Comparison of ENCODE assay signal across 15 mouse cellular contexts in the genomic region with DNA sequence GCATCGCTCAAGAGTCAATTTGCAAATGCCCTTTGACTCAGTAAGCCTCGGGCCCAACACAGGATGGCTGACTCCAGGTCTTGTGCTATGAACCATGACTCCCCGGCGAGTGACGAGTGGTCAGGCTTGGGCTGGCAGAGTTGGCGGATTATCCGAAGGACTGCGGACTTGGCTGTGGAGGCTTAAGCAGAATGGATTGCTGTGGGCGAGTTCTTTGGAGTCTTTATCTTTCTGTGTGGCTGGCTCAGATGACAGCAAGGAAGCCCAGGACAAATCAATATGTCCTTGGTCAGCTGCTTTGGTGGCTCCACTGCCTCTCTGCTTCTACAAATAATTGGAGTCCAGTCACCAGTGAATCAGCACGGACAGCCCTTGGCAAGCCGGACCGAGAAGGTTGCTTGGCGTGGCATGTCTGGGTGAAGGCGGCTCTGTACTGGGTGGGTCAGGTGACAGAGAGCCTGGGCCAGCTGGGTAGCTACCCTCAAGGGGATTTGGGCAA. TPM values are rescaled to one million over a fixed set of nuclear protein-coding genes. Genes with fewer than 3 reads are reported as not detected.
DNase-seq lines count a peak whose midpoint lies in the region; ATAC-seq and TF ChIP-seq lines count a peak whose summit lies in the region.
"Had no signal": no experiment of that assay in that cellular context is flagged by ENCODE, and none has a peak within 500 bp of the region (broad histone marks: within the 10 kb centered on the region; RNA-seq: fewer than 3 reads in every experiment).

No protein-coding gene starts in this region.

- no peak for DNase-seq in midbrain, embryonic 10.5 days (ENCODE audit: low spot score)
- peak; percentile 85 for DNase-seq in adrenal gland, adult 8-10 months
- DNase-seq in kidney, adult 2 months, result peak; percentile 95
- DNase-seq in lung, postnatal 10 days, result no peak
- DNase-seq: cerebellum, postnatal 10 days; gastrocnemius, postnatal 36 days; layer of hippocampus, adult 9-11 months; lung, adult 2 months had no signal

- ATAC-seq in midbrain, embryonic 13.5 days, result no peak
- no peak for ATAC-seq in forebrain, embryonic 13.5 days
- ATAC-seq: hindbrain, postnatal 0 days had no signal

- WGBS in midbrain, embryonic 10.5 days, result 62% methylated on average over 14 of the region's 14 CpGs
- 53% methylated on average over 14 of the region's 14 CpGs for whole genome bisulfite sequencing in midbrain, embryonic 13.5 days
- 39% methylated on average over 14 of the region's 14 CpGs for WGBS in kidney, adult 2 months
- 77% methylated on average over 14 of the region's 14 CpGs for WGBS in small intestine, adult 2 months
- 69% methylated on average over 14 of the region's 14 CpGs for WGBS in forebrain, embryonic 13.5 days

- 0 out of 2 replicates have a peak overlapping the region, but pooled peaks have one; percentile 49 for H3K27ac ChIP-seq in midbrain, embryonic 10.5 days (replicated peaks)
- no peak overlapping the region for H3K27ac ChIP-seq in midbrain, embryonic 13.5 days
- H3K27ac ChIP-seq in kidney, adult 2 months (ENCODE audit: insufficient read depth, low read depth, low read length), result peak overlapping the region; percentile 70
- peak overlapping the region; percentile 40; the same call in 1 of the 2 replicates for H3K27ac ChIP-seq in small intestine, adult 2 months (ENCODE audit: insufficient read depth, low read depth, low read length)
- H3K27ac ChIP-seq in forebrain, embryonic 13.5 days, result no peak overlapping the region
- H3K27ac ChIP-seq: embryonic facial prominence, embryonic 12.5 days; hindbrain, postnatal 0 days had no signal

- H3K36me3 ChIP-seq in midbrain, embryonic 10.5 days, result no peaks in the 10 kb centered on the region
- no peaks in the 10 kb centered on the region for H3K36me3 ChIP-seq in midbrain, embryonic 13.5 days
- no peaks in the 10 kb centered on the region for H3K36me3 ChIP-seq in kidney, adult 2 months (ENCODE audit: control insufficient read depth, insufficient read depth, low read length)
- H3K36me3 ChIP-seq in small intestine, adult 2 months (ENCODE audit: control insufficient read depth, insufficient read depth, low read length), result no peaks in the 10 kb centered on the region
- no peaks in the 10 kb centered on the region for H3K36me3 ChIP-seq in forebrain, embryonic 13.5 days (ENCODE audit: poor library complexity, severe bottlenecking)
- H3K36me3 ChIP-seq: embryonic facial prominence, embryonic 12.5 days had no signal

- peak; percentile 46 for TF ChIP-seq POLR2A in kidney, adult 2 months (IDR thresholded peaks at IDR 0.05; ENCODE audit: low read depth, low read length)
- TF ChIP-seq POLR2A in small intestine, adult 2 months (IDR thresholded peaks at IDR 0.05; ENCODE audit: low read depth, low read length), result no peak

- H3K4me1 ChIP-seq in midbrain, embryonic 10.5 days, result peaks cover 9% of the 10 kb centered on the region
- H3K4me1 ChIP-seq in midbrain, embryonic 13.5 days (replicated peaks), result no peaks in the 10 kb centered on the region
- H3K4me1 ChIP-seq in kidney, adult 2 months (ENCODE audit: control insufficient read depth, insufficient read depth, low read length), result peaks cover 12% of the 10 kb centered on the region
- H3K4me1 ChIP-seq in small intestine, adult 2 months (ENCODE audit: control insufficient read depth, insufficient read depth, insufficient read length, low read length), result peaks cover 28% of the 10 kb centered on the region
- no peaks in the 10 kb centered on the region for H3K4me1 ChIP-seq in forebrain, embryonic 13.5 days
- H3K4me1 ChIP-seq: embryonic facial prominence, embryonic 12.5 days had no signal

- no peak for TF ChIP-seq CTCF in kidney, adult 2 months (conservative IDR thresholded peaks at IDR 0.05; ENCODE audit: insufficient read depth, insufficient read length, low read depth, low read length)
- TF ChIP-seq CTCF in small intestine, adult 2 months (IDR thresholded peaks at IDR 0.05; ENCODE audit: extremely low read depth, insufficient read length, insufficient replicate concordance, low read depth, low read length), result no peak

- no peaks in the 10 kb centered on the region for H3K9me3 ChIP-seq in midbrain, embryonic 10.5 days (replicated peaks)
- H3K9me3 ChIP-seq in midbrain, embryonic 13.5 days, result no peaks in the 10 kb centered on the region
- H3K9me3 ChIP-seq in forebrain, embryonic 13.5 days (replicated peaks), result no peaks in the 10 kb centered on the region
- H3K9me3 ChIP-seq: embryonic facial prominence, embryonic 12.5 days had no signal

- no peak overlapping the region for H3K9ac ChIP-seq in midbrain, embryonic 13.5 days (replicated peaks)
- no peak overlapping the region for H3K9ac ChIP-seq in forebrain, embryonic 13.5 days
- H3K9ac ChIP-seq: embryonic facial prominence, embryonic 12.5 days had no signal

- H3K27me3 ChIP-seq in midbrain, embryonic 10.5 days (ENCODE audit: low read depth, poor library complexity, severe bottlenecking), result no peaks in the 10 kb centered on the region
- no peaks in the 10 kb centered on the region for H3K27me3 ChIP-seq in midbrain, embryonic 13.5 days
- no peaks in the 10 kb centered on the region for H3K27me3 ChIP-seq in kidney, adult 2 months (replicated peaks; ENCODE audit: control insufficient read depth, insufficient read depth, low read length)
- H3K27me3 ChIP-seq in small intestine, adult 2 months (ENCODE audit: control insufficient read depth, insufficient read depth, low read length), result no peaks in the 10 kb centered on the region
- no peaks in the 10 kb centered on the region for H3K27me3 ChIP-seq in forebrain, embryonic 13.5 days
- H3K27me3 ChIP-seq: embryonic facial prominence, embryonic 12.5 days had no signal

- H3K4me2 ChIP-seq in midbrain, embryonic 13.5 days (replicated peaks), result no peak overlapping the region
- no peak overlapping the region for H3K4me2 ChIP-seq in forebrain, embryonic 13.5 days
- H3K4me2 ChIP-seq: embryonic facial prominence, embryonic 12.5 days had no signal

- H3K4me3 ChIP-seq in midbrain, embryonic 10.5 days, result no peak overlapping the region
- H3K4me3 ChIP-seq in midbrain, embryonic 13.5 days (replicated peaks), result no peak overlapping the region
- peak overlapping the region; percentile 30 for H3K4me3 ChIP-seq in kidney, adult 2 months (ENCODE audit: insufficient read depth, low read depth, low read length)
- no peak overlapping the region for H3K4me3 ChIP-seq in small intestine, adult 2 months (ENCODE audit: low read depth, low read length)
- no peak overlapping the region for H3K4me3 ChIP-seq in forebrain, embryonic 13.5 days
- H3K4me3 ChIP-seq: embryonic facial prominence, embryonic 12.5 days had no signal

RNA-seq across cellular contexts. Expression of a gene that starts 7.6 kb away (rescaled TPM):
- polyA plus RNA-seq in midbrain, embryonic 10.5 days (2016; fragmentation: Nextera tagmentation; extraction: Ambion mirVana), result 6.8 and 7.9 TPM in 2 replicates
- 5.6 and 7.3 TPM in 2 replicates for polyA plus RNA-seq in midbrain, embryonic 13.5 days (2015; fragmentation: Nextera tagmentation; extraction: Ambion mirVana)
- 10 to 100 TPM; 39.5 to 50.2 (median 47.2) TPM for total RNA-seq in adrenal gland, adult 8-10 months (2022)
- 39.0 and 40.2 TPM in 2 replicates for polyA plus RNA-seq in kidney, adult 2 months (2012; rRNA removed)
- polyA plus RNA-seq in small intestine, adult 2 months (2012; rRNA removed), result 55.2 and 96.2 TPM in 2 replicates
- polyA plus RNA-seq in forebrain, embryonic 13.5 days (2015; fragmentation: Nextera tagmentation; extraction: Ambion mirVana), result 4.5 and 5.2 TPM in 2 replicates

RNA-seq across cellular contexts. Expression of a gene that starts 43.1 kb away (rescaled TPM):
- polyA plus RNA-seq in midbrain, embryonic 10.5 days (2016; fragmentation: Nextera tagmentation; extraction: Ambion mirVana), result 113 and 116 TPM in 2 replicates
- polyA plus RNA-seq in midbrain, embryonic 13.5 days (2015; fragmentation: Nextera tagmentation; extraction: Ambion mirVana), result 133 and 147 TPM in 2 replicates
- total RNA-seq in adrenal gland, adult 8-10 months (2022), result 10 to 100 TPM; 57.1 to 68.1 (median 62.4) TPM
- polyA plus RNA-seq in kidney, adult 2 months (2012; rRNA removed), result 120 and 138 TPM in 2 replicates
- 49.3 and 87.5 TPM in 2 replicates for polyA plus RNA-seq in small intestine, adult 2 months (2012; rRNA removed)
- polyA plus RNA-seq in forebrain, embryonic 13.5 days (2015; fragmentation: Nextera tagmentation; extraction: Ambion mirVana), result 127 and 129 TPM in 2 replicates

RNA-seq across cellular contexts. Expression of a gene that starts 47.1 kb away (rescaled TPM):
- 1.9 and 2.8 TPM in 2 replicates for polyA plus RNA-seq in midbrain, embryonic 10.5 days (2016; fragmentation: Nextera tagmentation; extraction: Ambion mirVana)
- 4.8 TPM in 2 replicates for polyA plus RNA-seq in midbrain, embryonic 13.5 days (2015; fragmentation: Nextera tagmentation; extraction: Ambion mirVana)
- total RNA-seq in adrenal gland, adult 8-10 months (2022), result under 1 TPM in 1 of 4 experiments, not detected in 3; 0.46 TPM
- polyA plus RNA-seq in kidney, adult 2 months (2012; rRNA removed), result 0.14 TPM in 1 of 2 replicates, not detected in the other
- 0.15 and 0.25 TPM in 2 replicates for polyA plus RNA-seq in small intestine, adult 2 months (2012; rRNA removed)
- polyA plus RNA-seq in forebrain, embryonic 13.5 days (2015; fragmentation: Nextera tagmentation; extraction: Ambion mirVana), result 1.7 and 3.4 TPM in 2 replicates
- total RNA-seq: gastrocnemius, postnatal 36 days; megakaryocyte progenitor cell, adult 5-6 weeks had no signal
- polyA plus RNA-seq: heart, postnatal 0 days had no signal

RNA-seq across cellular contexts. Expression of a gene that starts 48.0 kb away (rescaled TPM):
- 0.17 and 0.22 TPM in 2 replicates for polyA plus RNA-seq in midbrain, embryonic 10.5 days (2016; fragmentation: Nextera tagmentation; extraction: Ambion mirVana)
- 0.34 and 0.55 TPM in 2 replicates for polyA plus RNA-seq in midbrain, embryonic 13.5 days (2015; fragmentation: Nextera tagmentation; extraction: Ambion mirVana)
- not detected for total RNA-seq in adrenal gland, adult 8-10 months (2022)
- polyA plus RNA-seq in kidney, adult 2 months (2012; rRNA removed), result not detected in 2 replicates
- polyA plus RNA-seq in small intestine, adult 2 months (2012; rRNA removed), result not detected in 2 replicates
- polyA plus RNA-seq in forebrain, embryonic 13.5 days (2015; fragmentation: Nextera tagmentation; extraction: Ambion mirVana), result 0.18 and 0.39 TPM in 2 replicates
- total RNA-seq: gastrocnemius, postnatal 36 days; megakaryocyte progenitor cell, adult 5-6 weeks had no signal
- polyA plus RNA-seq: heart, postnatal 0 days; lung, adult 2 months had no signal

RNA-seq across cellular contexts. Expression of a gene that starts 59.4 kb away (rescaled TPM):
- polyA plus RNA-seq in midbrain, embryonic 10.5 days (2016; fragmentation: Nextera tagmentation; extraction: Ambion mirVana), result 15.9 and 17.1 TPM in 2 replicates
- 15.2 and 16.3 TPM in 2 replicates for polyA plus RNA-seq in midbrain, embryonic 13.5 days (2015; fragmentation: Nextera tagmentation; extraction: Ambion mirVana)
- total RNA-seq in adrenal gland, adult 8-10 months (2022), result 10 to 100 TPM in 3 of 4 experiments, 1 to 10 TPM in 1; 8.5 to 18.9 (median 13.8) TPM
- polyA plus RNA-seq in kidney, adult 2 months (2012; rRNA removed), result 7.0 and 7.2 TPM in 2 replicates
- 9.1 and 9.6 TPM in 2 replicates for polyA plus RNA-seq in small intestine, adult 2 months (2012; rRNA removed)
- polyA plus RNA-seq in forebrain, embryonic 13.5 days (2015; fragmentation: Nextera tagmentation; extraction: Ambion mirVana), result 14.5 and 16.5 TPM in 2 replicates

Comparison
In these comparisons a context has a peak if more than half of its experiments do, and no peak if none do; other contexts are left out.
1. H3K27ac ChIP-seq: peak in midbrain, embryonic 10.5 days (single experiment), kidney, adult 2 months (single experiment) and small intestine, adult 2 months (single experiment); none in midbrain, embryonic 13.5 days (single experiment) and forebrain, embryonic 13.5 days (single experiment).
2. DNase-seq: peak in adrenal gland, adult 8-10 months (single experiment) and kidney, adult 2 months (single experiment); none in midbrain, embryonic 10.5 days (single experiment) and lung, postnatal 10 days (single experiment).